Mouse (Mus musculus) megakaryocyte, embryonic 14.5 days (primary cell): Measurements from ENCODE around the gene Wsb1.

Experiments
- FLI1 ChIP-seq: IDR thresholded peaks from 2 replicates; pipeline ENCODE4 v1.6.1; 2012; ENCODE audit warnings: low read length, inconsistent platforms, mixed read lengths
- GATA1 ChIP-seq: IDR thresholded peaks from 3 replicates; pipeline ENCODE4 v1.6.1; 2012; ENCODE audit warnings: mixed read lengths, low read length, inconsistent platforms, borderline replicate concordance

- TF ChIP-seq GATA1 = no peak
- no peak for TF ChIP-seq FLI1
Observed at GRCm38 (mm10) chr11:79253542-79254390, 705 bp downstream of the Wsb1 start.
